Mouse (Mus musculus) left cerebral cortex, postnatal 25 days (tissue): ENCODE measurements around the gene Wipf1. TPM values are rescaled to one million over a fixed set of nuclear protein-coding genes. Genes with fewer than 3 reads are reported as not detected.

Experiments
- DNase-seq, 2 experiments: peaks; one replicate each; pipeline ENCODE4 v3.0.0; 2022; ENCODE audit warnings: low spot score in 2 of 2, mixed read lengths in 1 of 2
- intact Hi-C: fragments of 180-260 bp; cut with DNase I; formaldehyde crosslinking; loops from one replicate; pipeline ENCODE4 v1.15.1; 2025
- total RNA-seq, 2 experiments: library from RNA; stranded (reverse); gene quantifications; 2 replicates each; pipeline ENCODE4 v1.2.3; 2021

The Wipf1 gene
- total RNA-seq, 2 experiments from 2014 or later: 7.0 to 8.4 TPM

GRCm38 (mm10) chr2:73454682-73455081 is 74.9 kb downstream of the Wipf1 start:
- DNase-seq: no peak
- intact Hi-C loops: no loop called here

GRCm38 (mm10) chr2:73454186-73454585 is 75.3 kb downstream of the Wipf1 start:
- intact Hi-C loops: no loop called here
- DNase-seq: no peak

GRCm38 (mm10) chr2:73453717-73454116 is 75.8 kb downstream of the Wipf1 start:
- DNase-seq: no peak
- intact Hi-C loops: no loop called here

GRCm38 (mm10) chr2:73453085-73453484 is 76.4 kb downstream of the Wipf1 start:
- no peak for DNase-seq
- intact Hi-C loops: no loop called here

- DNase-seq: no peak
- intact Hi-C loops: no loop called here
Observed at GRCm38 (mm10) chr2:73452556-73452955, 77.0 kb downstream of the Wipf1 start.

- no peak for DNase-seq
- intact Hi-C loops: no loop called here
Observed at GRCm38 (mm10) chr2:73451541-73451940, 78.0 kb downstream of the Wipf1 start.

GRCm38 (mm10) chr2:73450172-73450715 is 79.3 kb downstream of the Wipf1 start:
- intact Hi-C loops: no loop called here
- no peak for DNase-seq

GRCm38 (mm10) chr2:73443985-73444384 is 85.5 kb downstream of the Wipf1 start:
- intact Hi-C loops: no loop called here
- peak in 1 of 2 experiments; percentile 37 for DNase-seq

- intact Hi-C loops: no loop called here
Observed at GRCm38 (mm10) chr2:73442015-73442414, 87.5 kb downstream of the Wipf1 start.

GRCm38 (mm10) chr2:73440319-73440718 is 89.2 kb downstream of the Wipf1 start:
- DNase-seq: no peak

More at GRCm38 (mm10) chr2:73442015-73442414, 87.5 kb downstream of the Wipf1 start:
- no peak for DNase-seq

GRCm38 (mm10) chr2:73436976-73437375 is 92.6 kb downstream of the Wipf1 start:
- no peak for DNase-seq
- intact Hi-C loops: no loop called here

More at GRCm38 (mm10) chr2:73440319-73440718, 89.2 kb downstream of the Wipf1 start:
- intact Hi-C loops: no loop called here

GRCm38 (mm10) chr2:73435847-73436246 is 93.7 kb downstream of the Wipf1 start:
- no peak for DNase-seq
- intact Hi-C loops: no loop called here

GRCm38 (mm10) chr2:73431959-73432396 is 97.6 kb downstream of the Wipf1 start:
- intact Hi-C loops: no loop called here
- no peak for DNase-seq

- intact Hi-C loops: no loop called here
- peak; percentile 44 to 75 for DNase-seq
Observed at GRCm38 (mm10) chr2:73428803-73429468, 100.6 kb downstream of the Wipf1 start.

- no peak for DNase-seq
- intact Hi-C loops: no loop called here
Observed at GRCm38 (mm10) chr2:73427293-73427692, 102.2 kb downstream of the Wipf1 start.

- intact Hi-C loops: no loop called here
Observed at GRCm38 (mm10) chr2:73425822-73426221, 103.7 kb downstream of the Wipf1 start.

GRCm38 (mm10) chr2:73419730-73420129 is 109.8 kb downstream of the Wipf1 start:
- no peak for DNase-seq
- intact Hi-C loops: no loop called here

More at GRCm38 (mm10) chr2:73425822-73426221, 103.7 kb downstream of the Wipf1 start:
- DNase-seq: no peak

GRCm38 (mm10) chr2:73419285-73419684 is 110.2 kb downstream of the Wipf1 start:
- intact Hi-C loops: no loop called here
- peak in 1 of 2 experiments; percentile 13 for DNase-seq

GRCm38 (mm10) chr2:73415892-73416291 is 113.6 kb downstream of the Wipf1 start:
- no peak for DNase-seq
- intact Hi-C loops: no loop called here

GRCm38 (mm10) chr2:73410076-73410475 is 119.5 kb downstream of the Wipf1 start:
- DNase-seq: no peak
- intact Hi-C loops: no loop called here

- no peak for DNase-seq
- intact Hi-C loops: loop anchor here (10.0 kb wide), 1 partner anchor 243 kb away; no protein-coding TSS in a partner anchor
Observed at GRCm38 (mm10) chr2:73407662-73408061, 121.9 kb downstream of the Wipf1 start.
